Mouse (Mus musculus) hindbrain, embryonic 14.5 days (tissue): ENCODE results near the gene Gm20422. TPM values are rescaled to one million over a fixed set of nuclear protein-coding genes. Genes with fewer than 3 reads are reported as not detected.

Experiments
- ATAC-seq: fragments of 200-750 bp; cut with Nextera tagmentation; 2 replicates; pipeline ENCODE4 v1.8.0; 2017; ENCODE audit warnings: moderate number of reproducible peaks, mild to moderate bottlenecking, moderate TSS enrichment, moderate library complexity; ENCODE audit not compliant: low FRiP score
- DNase-seq: peaks from one replicate; pipeline ENCODE4 v3.0.0-alpha.2; 2015; ENCODE audit warnings: low spot score
- H3K27ac ChIP-seq: fragments of 300-500 bp; sonication (generic); 2 replicates; pipeline ENCODE4 v1.5.1; 2014; ENCODE audit warnings: mild to moderate bottlenecking, moderate library complexity
- H3K27me3 ChIP-seq: fragments of 300-500 bp; sonication (generic); 2 replicates; pipeline ENCODE4 v1.6.1; 2014; ENCODE audit warnings: mild to moderate bottlenecking, low read length, mixed read lengths; ENCODE audit not compliant: control insufficient read depth, insufficient read depth
- H3K36me3 ChIP-seq: fragments of 300-500 bp; sonication (generic); replicated peaks from 2 replicates; pipeline ENCODE4 v1.6.1; 2014; ENCODE audit not compliant: control insufficient read depth, insufficient read depth
- H3K4me1 ChIP-seq: fragments of 300-500 bp; sonication (generic); replicated peaks from 2 replicates; pipeline ENCODE4 v1.6.1; 2014; ENCODE audit warnings: antibody characterized with exemption, low read length, mixed read lengths; ENCODE audit not compliant: control insufficient read depth, insufficient read depth
- H3K4me2 ChIP-seq: fragments of 300-500 bp; sonication (generic); replicated peaks from 2 replicates; pipeline ENCODE4 v1.6.1; 2014; ENCODE audit warnings: mild to moderate bottlenecking, moderate library complexity
- H3K4me3 ChIP-seq: fragments of 300-500 bp; sonication (generic); replicated peaks from 2 replicates; pipeline ENCODE4 v1.5.1; 2014; ENCODE audit warnings: mild to moderate bottlenecking, low read length
- H3K9ac ChIP-seq: fragments of 300-500 bp; sonication (generic); 2 replicates; pipeline ENCODE4 v1.6.1; 2014
- H3K9me3 ChIP-seq: fragments of 300-500 bp; sonication (generic); 2 replicates; pipeline ENCODE4 v1.6.1; 2016; ENCODE audit warnings: low read length; ENCODE audit not compliant: control insufficient read depth
- WGBS: fragments of 180-500 bp; shearing (Covaris S2); extraction: QIAGEN DNeasy Blood & Tissue Kit; methylation state at CpG from one replicate; pipeline ENCODE4 v1.1.7; 2014; 5-methylcytosine and 5-hydroxymethylcytosine counted together
- polyA plus RNA-seq: library from polyadenylated mRNA; unstranded; fragments of >200 nt; fragmentation: Nextera tagmentation; extraction: Ambion mirVana; gene quantifications from 2 replicates; pipeline ENCODE4 v1.2.1, GENCODE M21; 2014

Gm20422 gene
- polyA plus RNA-seq, 1 experiment from 2014 or later = 1.0 TPM

- Histone ChIP-seq H3K9me3 (no peaks in the 10 kb centered on the region), H3K4me1 (no peaks in the 10 kb centered on the region), H3K27ac (no peak overlapping the region), H3K4me2 (no peak overlapping the region), H3K9ac (no peak overlapping the region), H3K36me3 (peaks cover 98% of the 10 kb centered on the region), H3K4me3 (no peak overlapping the region), H3K27me3 (no peaks in the 10 kb centered on the region)
- 92% methylated on average over 8 of the region's 8 CpGs for WGBS
- DNase-seq = no peak
- no peak for ATAC-seq
Observed at GRCm38 (mm10) chr8:69799261-69799660, 24.6 kb upstream of the Gm20422 start.

GRCm38 (mm10) chr8:69797661-69798060 is 23.0 kb upstream of the Gm20422 start:
- no peak for DNase-seq
- no peak overlapping the region for H3K4me3 ChIP-seq
- H3K27me3 ChIP-seq = no peaks in the 10 kb centered on the region
- no peak overlapping the region for H3K9ac ChIP-seq
- no peaks in the 10 kb centered on the region for H3K9me3 ChIP-seq
- H3K4me1 ChIP-seq = peaks cover 2% of the 10 kb centered on the region; the same call in 1 of the 2 replicates
- ATAC-seq = no peak
- H3K36me3 ChIP-seq = peaks cover 91% of the 10 kb centered on the region
- no peak overlapping the region for H3K27ac ChIP-seq
- no peak overlapping the region for H3K4me2 ChIP-seq
- 95% methylated on average over 10 of the region's 10 CpGs for WGBS

GRCm38 (mm10) chr8:69796721-69797345 is 22.1 kb upstream of the Gm20422 start:
- H3K27ac ChIP-seq = no peak overlapping the region
- H3K4me2 ChIP-seq = no peak overlapping the region
- peaks cover 11% of the 10 kb centered on the region for H3K4me1 ChIP-seq
- 95% methylated on average over 16 of the region's 16 CpGs for WGBS
- DNase-seq = no peak
- ATAC-seq = no peak
- no peaks in the 10 kb centered on the region for H3K27me3 ChIP-seq
- H3K36me3 ChIP-seq = peaks cover 83% of the 10 kb centered on the region
- no peak overlapping the region for H3K4me3 ChIP-seq
- H3K9me3 ChIP-seq = no peaks in the 10 kb centered on the region
- H3K9ac ChIP-seq = no peak overlapping the region

GRCm38 (mm10) chr8:69794901-69795300 is 20.2 kb upstream of the Gm20422 start:
- no peaks in the 10 kb centered on the region for H3K9me3 ChIP-seq
- H3K4me1 ChIP-seq = peaks cover 16% of the 10 kb centered on the region
- no peak overlapping the region for H3K27ac ChIP-seq
- ATAC-seq (no peak), DNase-seq (no peak)
- no peaks in the 10 kb centered on the region for H3K27me3 ChIP-seq
- WGBS = 92% methylated on average over 6 of the region's 6 CpGs
- peaks cover 66% of the 10 kb centered on the region for H3K36me3 ChIP-seq
- no peak overlapping the region for H3K4me2 ChIP-seq
- H3K4me3 ChIP-seq = no peak overlapping the region
- H3K9ac ChIP-seq = no peak overlapping the region

- no peaks in the 10 kb centered on the region for H3K9me3 ChIP-seq
- ATAC-seq (no peak), DNase-seq (no peak)
- H3K4me3 ChIP-seq = no peak overlapping the region
- peaks cover 16% of the 10 kb centered on the region for H3K4me1 ChIP-seq
- peaks cover 58% of the 10 kb centered on the region for H3K36me3 ChIP-seq
- H3K27me3 ChIP-seq = no peaks in the 10 kb centered on the region
- WGBS = 95% methylated on average over 3 of the region's 3 CpGs
- H3K9ac ChIP-seq = no peak overlapping the region
- H3K4me2 ChIP-seq = no peak overlapping the region
- H3K27ac ChIP-seq = no peak overlapping the region
Observed at GRCm38 (mm10) chr8:69794096-69794495, 19.4 kb upstream of the Gm20422 start.

- Histone ChIP-seq H3K27ac (no peak overlapping the region), H3K4me1 (peaks cover 16% of the 10 kb centered on the region), H3K9ac (no peak overlapping the region), H3K4me2 (no peak overlapping the region), H3K4me3 (no peak overlapping the region), H3K27me3 (no peaks in the 10 kb centered on the region), H3K9me3 (no peaks in the 10 kb centered on the region), H3K36me3 (peaks cover 54% of the 10 kb centered on the region)
- WGBS = 92% methylated on average over 4 of the region's 4 CpGs
- DNase-seq = no peak
- ATAC-seq = no peak
Observed at GRCm38 (mm10) chr8:69793666-69794065, 19.0 kb upstream of the Gm20422 start.

GRCm38 (mm10) chr8:69791415-69792068 is 16.9 kb upstream of the Gm20422 start:
- ATAC-seq (peak; percentile 78; the same call in 1 of the 2 replicates), DNase-seq (no peak)
- under 1% methylated on average over 48 of the region's 48 CpGs for WGBS
- Histone ChIP-seq H3K9ac (peak overlapping the region; percentile 98), H3K4me2 (peak overlapping the region; percentile 61), H3K4me1 (peaks cover 16% of the 10 kb centered on the region), H3K27ac (peak overlapping the region; percentile 86), H3K27me3 (no peaks in the 10 kb centered on the region), H3K4me3 (peak overlapping the region; percentile 97), H3K36me3 (peaks cover 33% of the 10 kb centered on the region), H3K9me3 (no peaks in the 10 kb centered on the region)

- Histone ChIP-seq H3K4me3 (peak within 1 kb of the TSS; percentile 97), H3K9ac (peak within 1 kb of the TSS; percentile 98), H3K27ac (peak within 1 kb of the TSS; percentile 86), H3K4me1 (peaks cover 16% of the 10 kb centered on the region), H3K36me3 (peaks cover 26% of the 10 kb centered on the region), H3K9me3 (no peaks in the 10 kb centered on the region), H3K27me3 (no peaks in the 10 kb centered on the region), H3K4me2 (peak within 1 kb of the TSS; percentile 61)
- under 1% methylated on average over 38 of the region's 38 CpGs for WGBS
- DNase-seq (peak; percentile 91), ATAC-seq (peak; percentile 96)
Observed at GRCm38 (mm10) chr8:69790773-69791367, 16.2 kb upstream of the Gm20422 start, which contains the start of the genes Atp13a1 and Zfp866. Gene Atp13a1, plus strand, starts transcription at chr8:69791163. Gene Zfp866, minus strand, starts transcription at chr8:69791178.

- Histone ChIP-seq H3K9me3 (no peaks in the 10 kb centered on the region), H3K27ac (peak overlapping the region; percentile 86), H3K4me2 (peak overlapping the region; percentile 61), H3K36me3 (peaks cover 21% of the 10 kb centered on the region), H3K4me1 (peaks cover 16% of the 10 kb centered on the region), H3K9ac (peak overlapping the region; percentile 98), H3K4me3 (peak overlapping the region; percentile 97), H3K27me3 (no peaks in the 10 kb centered on the region)
- no peak for ATAC-seq
- 37% methylated on average over 11 of the region's 11 CpGs for WGBS
- no peak for DNase-seq
Observed at GRCm38 (mm10) chr8:69790364-69790763, 15.7 kb upstream of the Gm20422 start.
